Mouse (Mus musculus) small intestine, adult 2 months (tissue): Measurements from ENCODE around the gene Serpinc1.

Experiments
- CTCF ChIP-seq: fragments of 200-500 bp; IDR thresholded peaks from 2 replicates; pipeline ENCODE4 v1.5.1; 2012; ENCODE audit warnings: low read depth, mild to moderate bottlenecking, control low read depth, inconsistent platforms, low read length, moderate library complexity, mixed read lengths; ENCODE audit not compliant: insufficient replicate concordance, insufficient read length; ENCODE audit errors: extremely low read depth
- POLR2A ChIP-seq: fragments of 200-500 bp; IDR thresholded peaks from 2 replicates; pipeline ENCODE4 v1.6.1; 2012; ENCODE audit warnings: low read depth, mild to moderate bottlenecking, control low read depth, inconsistent platforms, low read length, moderate library complexity

GRCm38 (mm10) chr1:161040855-161041254 is 62.5 kb downstream of the Serpinc1 start:
- TF ChIP-seq CTCF (no peak), POLR2A (no peak)
